Mouse (Mus musculus) B cell, adult 2 months (primary cell): ENCODE measurements around the gene Dusp22.
A peak's percentile ranks its signal among the peaks of the same experiment; 100 is the strongest.

Experiments used
- DNase-seq, 2 experiments: peaks; one replicate each; pipeline ENCODE4 v3.0.0; 2022

The Dusp22 gene

DNA sequence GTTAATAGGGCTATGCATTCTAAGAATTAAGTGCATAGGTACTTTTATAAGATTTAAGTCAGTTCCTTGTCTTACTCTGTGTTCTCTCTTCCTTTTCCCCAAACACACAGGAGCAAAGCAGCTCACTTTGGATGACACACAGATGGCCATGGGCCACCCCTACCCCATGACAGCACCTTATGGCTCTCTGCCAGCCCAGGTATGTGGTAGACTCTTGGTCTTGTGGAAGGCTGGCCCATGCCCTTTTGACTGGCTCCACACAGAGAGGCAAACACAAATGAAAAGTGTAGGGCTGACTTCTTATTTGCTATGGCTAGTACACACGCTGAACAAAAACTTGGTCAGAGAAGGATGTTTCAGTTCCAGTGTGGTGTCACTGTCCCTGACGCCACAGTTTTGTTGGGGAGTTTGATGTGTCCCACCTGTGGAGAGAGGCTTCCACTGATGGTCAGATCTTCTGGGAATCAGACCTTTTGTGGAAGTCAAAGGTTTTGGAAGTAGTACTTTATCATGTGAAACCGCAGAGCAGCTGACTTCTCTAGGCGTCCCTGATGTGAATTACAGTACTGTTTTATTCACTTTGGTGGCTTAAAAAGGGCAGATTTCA lies 92.9 kb downstream of the Dusp22 start:
- no peak for DNase-seq

DNA sequence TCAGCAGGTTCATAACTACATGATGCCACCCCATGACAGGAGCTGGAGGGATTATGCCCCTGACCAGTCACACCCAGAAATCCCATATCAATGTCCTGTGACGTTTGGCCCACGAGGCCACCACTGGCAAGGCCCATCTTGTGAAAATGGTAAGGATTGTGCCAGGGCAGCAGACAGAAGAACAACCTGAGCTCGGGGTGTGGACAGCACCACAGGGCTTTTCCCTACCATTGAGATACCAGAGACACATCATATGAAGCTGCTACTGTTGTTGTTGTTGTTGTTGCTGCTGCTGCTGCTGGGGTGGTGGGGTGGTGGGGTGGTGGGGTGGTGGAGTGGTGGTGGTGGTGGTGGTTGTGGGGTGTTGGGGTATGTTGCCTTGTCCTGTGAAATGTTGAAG lies 93.6 kb downstream of the Dusp22 start:
- no peak for DNase-seq

DNA sequence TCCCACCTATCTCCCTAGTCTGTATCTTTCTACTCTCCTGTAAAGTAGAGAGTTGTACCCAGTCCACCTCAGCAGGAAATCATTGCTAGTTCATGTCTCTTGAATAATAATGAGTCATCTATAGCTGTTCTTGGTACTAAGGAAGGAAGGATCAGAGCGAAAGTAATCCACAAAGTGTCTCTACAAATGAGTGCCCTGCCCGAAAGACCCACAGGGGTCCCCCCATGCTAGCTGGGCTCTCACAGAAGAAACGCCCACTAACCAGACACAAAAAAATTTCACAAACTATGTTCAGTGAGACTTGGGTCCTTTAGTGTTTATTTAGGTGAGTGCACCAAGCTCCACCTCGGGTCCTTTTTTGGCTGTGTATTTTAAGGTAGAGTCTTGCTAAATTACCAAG lies 94.3 kb downstream of the Dusp22 start:
- no peak for DNase-seq

DNA sequence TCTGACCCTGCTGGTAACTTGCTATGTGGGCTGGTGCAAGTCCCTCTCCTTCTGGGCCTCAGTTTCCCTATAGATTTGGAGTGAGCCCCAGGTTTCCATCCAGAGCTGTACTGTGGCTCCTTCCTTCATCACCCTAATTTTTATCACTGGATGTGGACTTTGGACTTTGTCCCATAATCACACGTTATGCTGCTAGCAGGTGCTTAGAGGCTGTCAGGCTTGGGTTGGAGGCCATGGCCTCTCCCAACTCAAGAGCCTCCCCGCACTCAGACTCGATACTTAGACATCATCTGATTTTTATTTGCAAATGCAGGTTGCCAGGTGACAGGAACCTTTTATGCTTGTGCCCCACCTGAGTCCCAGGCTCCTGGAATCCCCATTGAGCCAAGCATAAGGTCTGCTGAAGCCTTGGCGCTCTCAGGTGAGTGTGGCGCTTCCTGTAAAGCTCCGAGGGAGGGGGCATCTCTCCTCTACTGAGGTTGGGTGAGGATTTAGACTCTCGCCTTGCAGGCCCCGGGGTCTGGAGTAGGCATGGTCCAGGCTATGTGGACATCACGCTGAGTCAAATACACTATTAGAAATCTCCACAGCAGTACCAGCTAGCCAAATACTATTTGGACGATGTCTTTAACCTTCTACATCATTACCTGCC lies 95.2 kb downstream of the Dusp22 start:
- DNase-seq, result no peak

DNA sequence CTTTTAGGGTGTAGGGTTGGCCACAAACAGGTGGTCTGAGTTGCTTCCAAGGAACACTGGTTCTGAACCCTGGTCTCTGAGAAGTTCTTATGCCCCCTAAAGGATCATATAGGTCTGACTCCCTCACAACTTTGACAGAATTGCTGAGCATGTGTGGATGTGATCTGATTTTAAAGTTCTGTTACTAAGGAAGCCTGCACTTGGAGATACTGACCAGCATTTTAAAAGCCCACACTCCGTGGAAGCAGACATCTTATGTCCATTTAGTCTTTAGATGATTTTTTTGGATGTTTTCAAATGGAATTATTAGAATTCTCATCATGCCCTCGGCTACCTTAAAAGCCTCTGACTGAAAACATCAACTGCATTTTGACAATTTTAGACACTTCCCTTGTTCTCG lies 95.8 kb downstream of the Dusp22 start:
- no peak for DNase-seq

DNA sequence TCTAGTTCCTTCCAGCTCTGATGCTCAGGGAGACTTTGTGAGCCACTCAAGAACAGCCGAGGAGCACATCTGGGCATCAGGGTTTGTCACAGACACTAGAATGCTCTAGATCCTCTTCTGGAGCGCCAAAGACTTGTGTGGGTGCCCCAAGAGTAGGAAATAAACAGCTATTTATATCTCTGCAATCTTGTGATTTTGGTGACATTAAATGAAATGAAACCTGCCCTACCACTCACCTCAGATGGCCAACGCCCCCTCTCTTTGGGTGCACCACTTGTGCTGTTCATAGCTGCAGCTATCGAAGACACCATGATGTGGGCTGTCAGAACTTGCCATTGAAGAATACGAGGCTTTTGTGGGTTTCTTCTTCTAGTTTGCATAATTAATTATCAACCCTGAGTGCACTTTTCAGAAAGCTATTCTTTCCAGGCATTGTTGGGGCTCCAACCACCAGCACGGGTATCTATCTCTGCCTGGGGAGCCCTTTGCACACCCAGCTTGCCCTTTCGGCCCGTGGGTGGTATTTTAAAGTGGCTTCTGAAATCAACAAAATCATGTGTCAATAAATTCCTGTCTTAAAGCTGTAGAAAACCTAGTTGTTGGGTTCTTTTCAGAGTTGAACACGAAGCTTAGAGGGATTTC lies 96.3 kb downstream of the Dusp22 start:
- DNase-seq, result peak; percentile 60 to 63

DNA sequence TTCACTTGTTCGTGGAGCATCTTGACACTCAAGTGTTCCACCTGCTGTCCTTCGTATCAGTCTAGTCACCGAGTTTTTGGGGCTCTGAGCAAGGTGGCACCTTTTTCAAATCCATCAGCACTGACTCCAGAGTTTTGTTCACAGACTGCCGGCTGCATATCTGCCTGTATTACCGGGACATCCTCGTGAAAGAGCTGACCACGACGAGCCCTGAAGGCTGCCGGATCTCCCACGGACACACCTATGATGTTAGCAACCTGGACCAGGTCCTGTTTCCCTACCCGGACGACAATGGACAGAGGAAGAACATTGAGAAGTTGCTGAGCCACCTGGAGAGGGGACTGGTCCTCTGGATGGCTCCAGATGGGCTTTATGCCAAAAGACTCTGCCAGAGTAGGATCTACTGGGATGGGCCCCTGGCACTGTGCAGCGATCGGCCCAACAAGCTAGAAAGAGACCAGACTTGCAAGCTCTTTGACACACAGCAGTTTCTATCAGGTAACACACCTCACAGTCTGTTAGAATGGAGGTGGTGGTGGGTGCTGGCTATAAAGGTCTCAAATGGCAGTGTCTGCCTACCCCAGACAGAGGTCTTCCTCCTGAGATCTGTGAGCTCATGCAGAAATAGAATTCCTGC lies 97.6 kb downstream of the Dusp22 start:
- peak; percentile 14 to 15 for DNase-seq

DNA sequence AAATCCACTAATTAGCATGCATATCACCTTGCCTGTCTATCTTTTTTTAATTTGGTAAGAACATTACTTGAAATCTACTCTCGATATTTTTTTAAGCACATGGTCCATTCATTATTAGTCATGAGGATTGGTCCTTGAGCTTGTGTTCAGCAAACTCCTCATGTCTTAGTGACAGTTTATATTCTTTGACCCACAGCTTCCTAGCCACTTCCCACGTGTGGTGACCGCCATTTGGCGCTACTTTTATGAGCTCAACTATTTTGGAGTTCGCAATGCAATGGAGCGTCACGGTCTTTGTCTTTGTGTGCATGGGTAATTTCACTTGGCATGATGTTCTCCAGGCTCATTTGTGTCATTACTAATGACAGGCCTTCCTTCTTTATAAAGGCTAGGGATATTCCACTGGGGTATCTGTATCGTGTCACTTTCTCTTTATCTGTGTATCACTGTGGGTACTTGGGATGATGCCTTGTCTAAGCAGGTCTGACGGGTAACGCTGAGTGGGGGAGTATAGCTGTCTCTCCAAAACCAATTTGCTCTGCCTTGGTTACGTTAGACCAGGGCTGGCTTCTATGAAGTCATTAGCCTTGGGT lies 99.1 kb downstream of the Dusp22 start:
- no peak for DNase-seq

DNA sequence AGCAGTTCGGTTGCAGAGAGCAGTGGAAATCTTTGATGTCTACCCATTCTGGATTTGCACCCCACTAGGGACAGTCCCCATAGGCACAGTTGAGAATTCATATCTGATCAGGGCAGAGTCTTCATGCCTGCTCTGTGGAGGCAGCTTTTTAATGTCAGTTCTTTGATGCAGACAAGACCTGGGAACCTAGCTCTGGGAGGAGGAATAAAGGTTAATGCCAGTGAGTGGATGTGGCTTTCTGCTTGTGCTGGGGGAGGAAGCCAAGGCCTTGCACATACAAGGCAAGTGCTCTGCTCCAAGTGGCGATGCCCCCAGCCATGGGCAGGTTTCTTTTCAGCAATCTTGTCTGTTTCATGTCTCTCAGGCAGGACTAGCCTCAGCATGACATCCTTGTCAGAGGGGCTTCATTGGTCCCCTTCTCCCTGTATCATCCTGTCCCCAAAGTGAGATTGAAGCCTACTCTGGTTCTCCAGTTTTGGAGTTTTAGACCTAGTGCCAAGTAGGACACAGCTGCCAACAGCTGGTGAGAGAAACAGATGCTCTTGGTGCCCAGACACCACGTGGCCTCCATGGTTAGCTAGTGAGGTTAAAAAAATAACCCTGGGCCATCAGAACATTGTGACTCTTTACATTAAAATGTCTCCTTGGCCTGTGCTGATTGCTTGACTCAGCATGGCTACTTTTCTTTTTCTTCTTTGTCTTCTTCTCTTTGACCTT lies 100.7 kb downstream of the Dusp22 start:
- DNase-seq, result peak; percentile 29 to 40
